Mouse (Mus musculus): ENCODE measurements around the gene Tmem182.

DNA sequence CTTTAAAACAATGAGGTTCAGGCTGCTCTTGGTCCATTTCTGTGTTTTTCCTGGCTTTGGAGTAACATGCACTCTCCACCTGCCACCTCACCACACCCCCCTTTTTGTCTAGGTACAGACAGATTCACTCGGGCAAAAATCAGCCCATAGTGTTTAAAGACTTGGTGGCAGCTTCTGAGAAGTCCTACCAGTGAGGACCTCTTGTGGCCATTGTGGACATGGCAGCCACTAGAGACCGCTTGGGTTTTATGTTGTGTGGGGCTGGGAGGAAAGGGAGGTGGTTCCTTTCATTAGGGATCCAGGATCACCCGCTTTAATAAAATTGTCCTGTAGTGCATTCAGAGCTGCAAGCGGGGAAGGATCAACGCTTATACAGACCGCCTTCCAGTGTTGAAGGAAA lies 36.8 kb upstream of the Tmem182 start:
- peak; percentile 27 for TF ChIP-seq CTCF (IDR thresholded peaks at IDR 0.05; ENCODE audit: control insufficient read depth, insufficient read depth, insufficient read length)
- TF ChIP-seq CEBPB (IDR thresholded peaks at IDR 0.05; ENCODE audit: low read depth) = no peak
